ENCODE assay signal across 8 mouse cellular contexts in the genomic region with DNA sequence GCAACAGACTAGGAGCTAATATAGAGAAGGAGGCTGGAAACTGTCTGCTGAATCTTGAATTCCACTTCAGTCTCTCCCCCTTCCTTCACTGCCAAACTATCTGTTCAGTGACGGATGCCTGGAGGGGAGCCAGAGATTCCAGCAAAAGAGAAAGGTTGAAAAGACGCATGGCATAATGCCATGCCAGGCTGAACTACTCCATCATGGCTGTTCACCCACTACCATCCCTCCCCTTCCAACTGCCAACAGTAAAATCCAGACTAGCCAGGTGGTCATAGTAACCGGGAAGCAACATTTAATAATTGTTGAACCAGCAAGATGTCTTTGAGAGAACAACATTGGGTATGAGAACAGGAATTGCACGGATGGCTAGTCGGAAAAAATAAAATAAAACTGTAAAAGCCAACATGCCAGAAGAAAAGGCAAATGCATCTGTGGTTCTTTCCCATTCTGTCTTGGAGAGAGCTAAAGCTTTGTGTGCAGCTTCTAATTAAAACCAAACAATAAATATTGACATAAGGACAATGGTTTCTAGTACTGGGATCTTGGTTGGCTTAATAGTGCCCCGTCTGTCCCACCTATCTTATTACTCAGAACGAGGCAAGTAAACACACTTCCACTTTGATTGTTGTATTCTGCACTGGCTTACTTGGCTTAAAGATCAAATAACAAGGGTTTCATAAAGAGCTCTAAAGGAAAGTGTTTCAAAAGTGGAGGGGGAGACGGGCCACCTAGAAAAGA.
DNase-seq lines count a peak whose midpoint lies in the region; ATAC-seq and TF ChIP-seq lines count a peak whose summit lies in the region.

No protein-coding gene starts in this region.

- H3K4me2 ChIP-seq in neural tube, embryonic 11.5 days (ENCODE audit: low read depth), result no peak overlapping the region
- no peak overlapping the region for H3K4me2 ChIP-seq in kidney, postnatal 0 days (ENCODE audit: low read length)
- H3K4me2 ChIP-seq in neural tube, embryonic 13.5 days, result no peak overlapping the region

- 12% methylated on average over 8 of the region's 8 CpGs for WGBS in cerebellum, adult 2 months
- WGBS in neural tube, embryonic 11.5 days, result 72% methylated on average over 8 of the region's 8 CpGs
- WGBS in kidney, postnatal 0 days, result 56% methylated on average over 8 of the region's 8 CpGs
- WGBS in neural tube, embryonic 13.5 days, result 52% methylated on average over 8 of the region's 8 CpGs

- H3K9me3 ChIP-seq in neural tube, embryonic 11.5 days (ENCODE audit: control insufficient read depth, low read length), result no peaks in the 10 kb centered on the region
- H3K9me3 ChIP-seq in kidney, postnatal 0 days (replicated peaks; ENCODE audit: low read length), result no peaks in the 10 kb centered on the region
- H3K9me3 ChIP-seq in neural tube, embryonic 13.5 days, result peaks cover 5% of the 10 kb centered on the region; the same call in 1 of the 2 replicates

- H3K4me3 ChIP-seq in cerebellum, adult 2 months (replicated peaks; ENCODE audit: insufficient read depth, low read depth, low read length), result no peak overlapping the region
- no peak overlapping the region for H3K4me3 ChIP-seq in neural tube, embryonic 11.5 days (ENCODE audit: low read depth, low read length)
- H3K4me3 ChIP-seq in kidney, postnatal 0 days (replicated peaks; ENCODE audit: low read depth, low read length), result no peak overlapping the region
- H3K4me3 ChIP-seq in neural tube, embryonic 13.5 days, result no peak overlapping the region

- TF ChIP-seq CTCF in cerebellum, adult 2 months (IDR thresholded peaks at IDR 0.05; ENCODE audit: borderline replicate concordance, insufficient read depth, low read depth, low read length), result no peak
- no peak for TF ChIP-seq CTCF in kidney, postnatal 0 days (IDR thresholded peaks at IDR 0.05; ENCODE audit: low read depth)

- peak; percentile 15 to 37 for DNase-seq in cerebellum, adult 2 months
- no peak for DNase-seq in cerebellum, adult 8-10 months
- DNase-seq in neural tube, embryonic 11.5 days (ENCODE audit: low spot score), result no peak
- no peak for DNase-seq in neural tube, embryonic 10.5 days (ENCODE audit: extremely low spot score, low spot score)
- DNase-seq in kidney, postnatal 0 days (ENCODE audit: low spot score), result no peak
- no peak for DNase-seq in left cerebral cortex, adult 18-20 months (ENCODE audit: low spot score in 2 of 2)
- DNase-seq in gastrocnemius, postnatal 14 days, result no peak

- H3K9ac ChIP-seq in neural tube, embryonic 11.5 days (ENCODE audit: low read length), result no peak overlapping the region
- no peak overlapping the region for H3K9ac ChIP-seq in kidney, postnatal 0 days (ENCODE audit: low read depth, low read length)
- no peak overlapping the region for H3K9ac ChIP-seq in neural tube, embryonic 13.5 days

- intact Hi-C loops in gastrocnemius, postnatal 14 days (cut with DNase I; ENCODE audit: low total_unique reads), result no loop called here

- H3K27ac ChIP-seq in cerebellum, adult 2 months (ENCODE audit: insufficient read depth, low read length), result no peak overlapping the region
- H3K27ac ChIP-seq in neural tube, embryonic 11.5 days (ENCODE audit: low read depth, low read length), result no peak overlapping the region
- H3K27ac ChIP-seq in kidney, postnatal 0 days, result no peak overlapping the region
- peak overlapping the region; percentile 72; the same call in 1 of the 2 replicates for H3K27ac ChIP-seq in neural tube, embryonic 13.5 days (replicated peaks)

- no peak for TF ChIP-seq POLR2A in cerebellum, adult 2 months (IDR thresholded peaks at IDR 0.05; ENCODE audit: borderline replicate concordance, insufficient read depth, low read length)

- no peaks in the 10 kb centered on the region for H3K36me3 ChIP-seq in neural tube, embryonic 11.5 days (ENCODE audit: control insufficient read depth, insufficient read depth, low read length)
- H3K36me3 ChIP-seq in kidney, postnatal 0 days (ENCODE audit: insufficient read depth, low read length), result no peaks in the 10 kb centered on the region
- no peaks in the 10 kb centered on the region for H3K36me3 ChIP-seq in neural tube, embryonic 13.5 days

- no peaks in the 10 kb centered on the region; the same call in 1 of the 2 replicates for H3K27me3 ChIP-seq in cerebellum, adult 2 months (ENCODE audit: control insufficient read depth, insufficient read depth, low read length)
- H3K27me3 ChIP-seq in neural tube, embryonic 11.5 days (ENCODE audit: control insufficient read depth, insufficient read depth, low read length), result no peaks in the 10 kb centered on the region
- H3K27me3 ChIP-seq in kidney, postnatal 0 days (ENCODE audit: insufficient read depth, low read length), result no peaks in the 10 kb centered on the region
- H3K27me3 ChIP-seq in neural tube, embryonic 13.5 days, result no peaks in the 10 kb centered on the region

- ATAC-seq in neural tube, embryonic 11.5 days (ENCODE audit: insufficient read depth, low FRiP score, low TSS enrichment), result peak; percentile 35; the same call in 1 of the 2 replicates
- ATAC-seq in kidney, postnatal 0 days (replicated peaks; ENCODE audit: low FRiP score, low read depth), result peak; percentile 49; the same call in 1 of the 2 replicates
- peak; percentile 77 for ATAC-seq in neural tube, embryonic 13.5 days (ENCODE audit: low read depth)

- H3K4me1 ChIP-seq in cerebellum, adult 2 months (ENCODE audit: control insufficient read depth, insufficient read depth, low read length), result peaks cover 2% of the 10 kb centered on the region; the same call in 1 of the 2 replicates
- no peaks in the 10 kb centered on the region for H3K4me1 ChIP-seq in neural tube, embryonic 11.5 days (ENCODE audit: control insufficient read depth, insufficient read depth, low read length)
- H3K4me1 ChIP-seq in kidney, postnatal 0 days (replicated peaks; ENCODE audit: insufficient read depth, low read length), result no peaks in the 10 kb centered on the region
- peaks cover 17% of the 10 kb centered on the region; the same call in 1 of the 2 replicates for H3K4me1 ChIP-seq in neural tube, embryonic 13.5 days (replicated peaks)

Comparison
In these comparisons a context has a peak if more than half of its experiments do, and no peak if none do; other contexts are left out.
1. DNase-seq: peak in cerebellum, adult 2 months (2 of 2); none in cerebellum, adult 8-10 months (single experiment), neural tube, embryonic 11.5 days (single experiment), neural tube, embryonic 10.5 days (single experiment), kidney, postnatal 0 days (single experiment), left cerebral cortex, adult 18-20 months (0 of 2) and gastrocnemius, postnatal 14 days (single experiment).
2. Peak in every context shown above with its lines, with median percentiles within 50 percentile points of each other: ATAC-seq.